Mouse (Mus musculus) NIH3T3 (cell line): ENCODE measurements around the gene Dnah11.

Source experiments
- DNase-seq: peaks from one replicate; pipeline ENCODE4 v3.0.0-alpha.2; 2012; ENCODE audit warnings: low read depth

Dnah11 gene

GRCm38 (mm10) chr12:118085291-118085690, 113.6 kb downstream of the Dnah11 start:
- no peak for DNase-seq

GRCm38 (mm10) chr12:118084806-118085205, 114.0 kb downstream of the Dnah11 start:
- no peak for DNase-seq

- DNase-seq, result no peak
These were observed 114.7 kb downstream of the Dnah11 start for GRCm38 (mm10) chr12:118084134-118084533.

- no peak for DNase-seq
These were observed 118.4 kb downstream of the Dnah11 start for GRCm38 (mm10) chr12:118080441-118080840.

- no peak for DNase-seq
These were observed 120.3 kb downstream of the Dnah11 start for GRCm38 (mm10) chr12:118078434-118078989.

GRCm38 (mm10) chr12:118076802-118077201, 122.0 kb downstream of the Dnah11 start:
- DNase-seq, result no peak

- DNase-seq, result no peak
These were observed 126.5 kb downstream of the Dnah11 start for GRCm38 (mm10) chr12:118072181-118072872.

GRCm38 (mm10) chr12:118071667-118072066, 127.2 kb downstream of the Dnah11 start:
- DNase-seq, result no peak

GRCm38 (mm10) chr12:118068785-118069184, 130.1 kb downstream of the Dnah11 start:
- DNase-seq, result no peak

GRCm38 (mm10) chr12:118062343-118062742, 136.5 kb downstream of the Dnah11 start:
- no peak for DNase-seq

GRCm38 (mm10) chr12:118056876-118057275, 142.0 kb downstream of the Dnah11 start:
- DNase-seq, result peak; percentile 48

GRCm38 (mm10) chr12:118045381-118045780, 153.5 kb downstream of the Dnah11 start:
- no peak for DNase-seq

GRCm38 (mm10) chr12:118043130-118043647, 155.7 kb downstream of the Dnah11 start:
- no peak for DNase-seq

GRCm38 (mm10) chr12:118042196-118042595, 156.6 kb downstream of the Dnah11 start:
- DNase-seq, result no peak

GRCm38 (mm10) chr12:118034990-118035389, 163.9 kb downstream of the Dnah11 start:
- no peak for DNase-seq

- no peak for DNase-seq
These were observed 173.1 kb downstream of the Dnah11 start for GRCm38 (mm10) chr12:118025771-118026170.

GRCm38 (mm10) chr12:118018936-118019335, 179.9 kb downstream of the Dnah11 start:
- no peak for DNase-seq

- DNase-seq, result no peak
These were observed 185.0 kb downstream of the Dnah11 start for GRCm38 (mm10) chr12:118013872-118014271.

- no peak for DNase-seq
These were observed 186.9 kb downstream of the Dnah11 start for GRCm38 (mm10) chr12:118011921-118012320.

- DNase-seq, result no peak
These were observed 203.9 kb downstream of the Dnah11 start for GRCm38 (mm10) chr12:117994938-117995337.

GRCm38 (mm10) chr12:117993499-117993898, 205.3 kb downstream of the Dnah11 start:
- DNase-seq, result peak; percentile 80

GRCm38 (mm10) chr12:117989018-117989828, 209.6 kb downstream of the Dnah11 start:
- DNase-seq, result no peak

- DNase-seq, result peak; percentile 24
These were observed 218.5 kb downstream of the Dnah11 start for GRCm38 (mm10) chr12:117980315-117980714.
